Mouse (Mus musculus): ENCODE data around the gene Il23a. TPM values are rescaled to one million over a fixed set of nuclear protein-coding genes. Genes with fewer than 3 reads are reported as not detected.
"Not testable (repeated sequence)": the region's sequence is repeated elsewhere in the genome, so short reads cannot be mapped to it uniquely, and the experiment has no call there.

Il23a gene
- polyA plus RNA-seq, 1 experiment from 2014 or later, result 0.20 TPM

DNA sequence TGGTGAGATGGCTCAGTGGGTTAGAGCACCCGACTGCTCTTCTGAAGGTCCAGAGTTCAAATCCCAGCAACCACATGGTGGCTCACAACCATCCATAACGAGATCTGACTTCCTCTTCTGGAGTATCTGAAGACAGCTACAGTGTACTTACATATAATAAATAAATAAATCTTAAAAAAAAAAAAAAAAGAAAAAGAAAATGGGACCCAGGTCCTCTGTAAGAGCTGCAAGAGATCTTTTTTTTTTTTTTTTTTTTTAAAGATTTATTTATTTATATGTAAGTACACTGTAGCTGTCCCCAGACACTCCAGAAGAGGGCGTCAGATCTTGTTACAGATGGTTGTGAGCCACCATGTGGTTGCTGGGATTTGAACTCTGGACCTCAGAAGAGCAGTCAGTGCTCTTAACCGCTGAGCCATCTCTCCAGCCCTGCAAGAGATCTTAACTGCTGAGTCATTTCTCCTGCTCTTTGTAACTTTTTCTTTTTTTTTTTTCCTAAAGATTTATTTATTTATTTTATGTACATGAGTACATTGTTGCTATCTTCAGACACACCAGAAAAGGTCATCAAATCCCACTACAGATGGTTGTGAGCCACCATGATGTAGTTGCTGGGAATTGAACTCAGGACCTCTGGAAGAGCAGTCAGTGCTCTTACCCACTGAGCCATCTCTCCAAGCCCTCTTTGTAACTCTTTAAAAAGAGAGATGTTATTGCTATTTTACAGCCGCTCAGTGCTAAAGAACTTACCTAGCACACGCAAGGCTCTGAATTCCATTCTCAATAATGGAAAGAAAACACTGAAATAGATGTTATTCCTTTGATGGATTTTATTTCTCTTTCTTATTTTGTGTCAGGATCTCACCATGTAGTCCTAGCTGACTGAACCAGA, 34.1 kb upstream of the Il23a start:
- WGBS, result 77% methylated on average over 6 of the region's 6 CpGs
- not testable (repeated sequence) for ATAC-seq (ENCODE audit: insufficient number of reproducible peaks, low FRiP score, low TSS enrichment, low read depth)

DNA sequence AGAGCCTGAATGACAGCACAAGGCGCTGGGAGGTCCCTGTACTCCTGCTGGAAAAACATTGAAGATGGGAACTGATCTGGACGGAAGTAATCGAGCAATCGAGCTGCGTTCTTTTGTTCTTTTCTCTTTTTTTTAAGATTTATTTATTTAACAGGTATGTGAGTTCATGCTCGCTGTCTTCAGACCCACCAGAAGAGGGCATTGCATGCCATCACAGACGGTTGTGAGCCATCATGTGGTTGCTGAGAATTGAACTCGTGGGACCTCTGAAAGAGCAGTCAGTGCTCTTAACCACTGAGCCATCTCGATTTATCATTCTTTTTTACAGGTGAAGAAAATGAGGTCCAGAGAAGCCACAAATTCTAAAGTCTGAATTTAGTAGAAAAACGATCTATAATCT, 29.1 kb upstream of the Il23a start:
- H3K4me1 ChIP-seq, result peaks cover 9% of the 10 kb centered on the region
- no peak for ATAC-seq (ENCODE audit: insufficient number of reproducible peaks, low FRiP score, low TSS enrichment, low read depth)
- H3K36me3 ChIP-seq, result peaks cover 33% of the 10 kb centered on the region

More for the DNA sequence above, 34.1 kb upstream of the Il23a start:
- H3K27ac ChIP-seq, H3K4me3 ChIP-seq, H3K27me3 ChIP-seq, H3K9me3 ChIP-seq, H3K9ac ChIP-seq, H3K4me1 ChIP-seq, H3K4me2 ChIP-seq: not testable (repeated sequence)
- H3K36me3 ChIP-seq, result peaks cover 13% of the 10 kb centered on the region

DNA sequence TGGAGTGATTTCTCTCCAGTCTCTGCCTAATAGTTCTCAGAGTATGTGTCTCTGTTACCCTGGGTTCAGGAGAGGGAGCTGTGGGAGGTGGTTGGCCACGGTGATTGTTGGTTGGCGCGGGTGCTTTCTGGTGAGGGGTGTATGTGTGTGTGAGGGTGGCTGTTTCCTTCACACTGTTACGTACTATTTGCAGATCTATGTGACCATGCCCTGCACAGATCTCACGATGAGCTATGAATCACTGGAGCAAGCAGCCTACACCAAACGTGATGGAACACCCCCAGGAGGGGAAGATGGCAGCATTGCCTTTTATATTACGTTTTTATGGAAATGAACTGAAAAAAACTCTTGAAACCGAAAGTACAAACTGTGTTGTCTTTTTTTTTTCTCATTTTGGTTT, 28.3 kb upstream of the Il23a start:
- Histone ChIP-seq H3K27me3 (no peaks in the 10 kb centered on the region), H3K4me3 (no peak overlapping the region), H3K36me3 (peaks cover 33% of the 10 kb centered on the region), H3K4me1 (peaks cover 9% of the 10 kb centered on the region), H3K9ac (no peak overlapping the region), H3K9me3 (no peaks in the 10 kb centered on the region), H3K27ac (no peak overlapping the region), H3K4me2 (no peak overlapping the region)
- WGBS, result 94% methylated on average over 8 of the region's 8 CpGs
- ATAC-seq (ENCODE audit: insufficient number of reproducible peaks, low FRiP score, low TSS enrichment, low read depth), result no peak

More for the DNA sequence above, 29.1 kb upstream of the Il23a start:
- H3K4me3 ChIP-seq, result no peak overlapping the region
- no peaks in the 10 kb centered on the region for H3K27me3 ChIP-seq
- no peaks in the 10 kb centered on the region for H3K9me3 ChIP-seq
- H3K4me2 ChIP-seq, result no peak overlapping the region
- no peak overlapping the region for H3K9ac ChIP-seq
- 85% methylated on average over 10 of the region's 10 CpGs for WGBS
- H3K27ac ChIP-seq, result no peak overlapping the region

DNA sequence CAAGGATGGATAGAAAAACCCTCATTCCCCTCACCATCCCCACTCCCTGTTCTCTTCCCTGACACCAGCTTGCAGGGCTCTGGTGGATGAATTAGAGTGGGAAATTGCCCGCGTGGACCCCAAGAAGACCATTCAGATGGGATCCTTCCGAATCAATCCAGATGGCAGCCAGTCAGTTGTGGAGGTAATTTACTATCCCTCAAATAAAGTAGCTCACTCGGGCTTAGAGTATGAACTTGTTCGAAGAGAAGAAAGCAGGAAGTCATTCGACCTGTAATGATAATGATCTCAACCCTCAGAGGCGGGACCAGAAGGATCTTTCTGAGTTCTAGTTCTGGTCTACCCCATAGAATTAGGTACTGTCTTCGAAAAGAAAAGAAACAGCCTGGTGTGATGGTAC, 25.0 kb upstream of the Il23a start:
- Histone ChIP-seq H3K27ac (0 out of 2 replicates have a peak overlapping the region, but pooled peaks have one; percentile 97), H3K4me3 (peak overlapping the region; percentile 81), H3K9ac (peak overlapping the region; percentile 94), H3K36me3 (peaks cover 49% of the 10 kb centered on the region), H3K4me1 (peaks cover 12% of the 10 kb centered on the region), H3K4me2 (peak overlapping the region; percentile 78), H3K27me3 (no peaks in the 10 kb centered on the region), H3K9me3 (no peaks in the 10 kb centered on the region)
- 66% methylated on average over 8 of the region's 8 CpGs for WGBS
- no peak for ATAC-seq (ENCODE audit: insufficient number of reproducible peaks, low FRiP score, low TSS enrichment, low read depth)

DNA sequence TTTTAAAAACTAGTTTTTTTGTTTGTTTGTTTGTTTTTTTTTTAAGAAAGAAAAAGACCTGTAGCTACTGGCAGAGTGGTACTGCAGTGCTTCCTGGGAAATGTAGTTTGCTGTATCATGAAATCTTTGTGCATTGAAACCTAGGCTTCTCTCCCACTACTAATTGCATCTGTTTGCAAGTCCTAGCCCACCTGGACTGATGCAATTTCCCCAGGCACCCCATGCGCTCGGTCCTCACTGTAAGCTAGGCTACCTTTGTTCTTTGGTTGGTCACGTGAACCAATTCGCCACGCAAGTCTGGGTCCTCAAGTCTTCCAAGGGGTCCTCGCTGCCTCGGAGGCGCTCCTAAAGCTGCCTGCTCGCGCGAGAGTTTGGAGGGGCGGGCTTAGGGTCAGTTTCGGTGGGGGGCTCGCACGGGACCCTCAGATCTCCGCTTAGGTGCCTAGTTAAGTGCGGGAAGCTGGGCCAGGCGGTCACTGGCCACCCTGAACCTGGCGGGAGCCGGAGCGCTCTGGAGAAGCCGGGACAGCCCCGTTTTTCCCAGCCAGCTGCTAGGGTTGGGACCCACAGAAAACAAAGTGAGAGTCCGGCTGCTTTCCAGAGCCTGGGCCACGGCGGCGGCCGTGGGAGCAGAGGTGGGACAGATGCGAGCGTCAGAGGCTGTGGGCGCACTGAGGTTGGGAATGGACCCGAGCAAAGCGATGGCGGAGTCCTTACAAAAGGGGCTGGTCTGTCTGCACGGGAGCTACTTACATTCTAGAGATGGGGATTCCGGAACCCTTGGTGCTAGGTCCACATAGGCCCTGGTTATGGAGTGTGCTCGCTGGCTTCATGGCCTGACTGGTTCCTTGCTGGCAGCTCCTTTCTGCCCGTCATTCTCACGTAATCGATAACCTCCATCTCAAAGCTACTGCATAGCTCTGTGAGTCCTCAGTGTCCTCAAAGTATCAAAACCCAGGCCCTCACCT, 23.9 kb upstream of the Il23a start, which contains the start of gene Cnpy2:
Gene Cnpy2, plus strand, starts transcription at position 319 of the 968 bp plus-strand sequence.
- Histone ChIP-seq H3K27me3 (no peaks in the 10 kb centered on the region), H3K27ac (peak within 1 kb of the TSS; percentile 97), H3K9ac (peak within 1 kb of the TSS; percentile 94), H3K4me1 (peaks cover 12% of the 10 kb centered on the region), H3K4me2 (peak within 1 kb of the TSS; percentile 78), H3K9me3 (no peaks in the 10 kb centered on the region), H3K4me3 (peak within 1 kb of the TSS; percentile 81), H3K36me3 (peaks cover 51% of the 10 kb centered on the region)
- WGBS, result under 1% methylated on average over 40 of the region's 40 CpGs
- ATAC-seq (ENCODE audit: insufficient number of reproducible peaks, low FRiP score, low TSS enrichment, low read depth), result peak; percentile 88

DNA sequence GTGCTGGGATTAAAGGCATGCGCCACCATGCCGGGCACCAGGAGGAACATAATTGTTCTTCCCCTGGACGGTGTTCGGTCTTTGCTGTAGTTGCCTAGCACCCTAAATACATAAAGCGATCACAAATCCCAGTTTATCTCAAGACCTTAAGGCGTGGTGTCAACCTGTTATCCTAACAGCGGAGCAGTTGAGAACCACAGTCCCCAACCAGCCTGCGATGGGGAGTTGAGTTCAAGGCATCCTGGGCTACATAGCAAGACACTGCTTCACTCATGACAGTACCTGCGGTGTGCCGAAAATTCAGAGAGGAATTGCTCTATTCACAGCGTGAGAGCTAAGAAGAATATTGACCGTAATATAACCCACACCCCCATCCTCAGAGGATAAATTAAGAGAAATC, 23.1 kb upstream of the Il23a start:
- Histone ChIP-seq H3K36me3 (peaks cover 49% of the 10 kb centered on the region), H3K27me3 (no peaks in the 10 kb centered on the region), H3K4me1 (peaks cover 12% of the 10 kb centered on the region), H3K4me3 (peak overlapping the region; percentile 81), H3K9me3 (no peaks in the 10 kb centered on the region), H3K9ac (0 out of 2 replicates have a peak overlapping the region, but pooled peaks have one; percentile 10), H3K27ac (peak overlapping the region; percentile 97), H3K4me2 (peak overlapping the region; percentile 78)
- no peak for ATAC-seq (ENCODE audit: insufficient number of reproducible peaks, low FRiP score, low TSS enrichment, low read depth)
- 58% methylated on average over 12 of the region's 12 CpGs for WGBS

DNA sequence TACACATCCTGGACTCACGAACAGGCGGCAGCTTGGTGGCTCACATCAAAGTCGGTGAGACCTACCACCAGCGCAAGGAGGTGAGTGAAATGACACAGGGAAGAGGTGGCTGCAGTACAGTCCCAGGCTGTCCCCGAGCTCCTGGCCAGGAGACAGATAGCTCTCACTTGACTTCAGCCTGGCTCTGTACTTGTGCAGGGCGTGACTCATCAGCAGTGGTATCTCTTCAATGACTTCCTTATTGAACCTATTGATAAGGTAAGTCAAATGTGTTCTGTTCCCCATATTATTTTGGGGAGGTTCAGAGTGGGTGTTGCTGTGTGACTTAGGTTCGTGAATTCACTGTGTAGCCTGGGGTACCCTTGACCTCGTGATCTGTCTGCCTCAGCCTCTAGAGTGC, 17.0 kb upstream of the Il23a start:
- no peaks in the 10 kb centered on the region for H3K4me1 ChIP-seq
- H3K27ac ChIP-seq, result no peak overlapping the region
- no peak overlapping the region for H3K4me2 ChIP-seq
- no peak overlapping the region for H3K9ac ChIP-seq
- H3K9me3 ChIP-seq, result no peaks in the 10 kb centered on the region
- H3K4me3 ChIP-seq, result no peak overlapping the region
- no peak for ATAC-seq (ENCODE audit: insufficient number of reproducible peaks, low FRiP score, low TSS enrichment, low read depth)
- no peaks in the 10 kb centered on the region for H3K27me3 ChIP-seq
- 93% methylated on average over 8 of the region's 8 CpGs for WGBS
- H3K36me3 ChIP-seq, result peaks cover 83% of the 10 kb centered on the region

DNA sequence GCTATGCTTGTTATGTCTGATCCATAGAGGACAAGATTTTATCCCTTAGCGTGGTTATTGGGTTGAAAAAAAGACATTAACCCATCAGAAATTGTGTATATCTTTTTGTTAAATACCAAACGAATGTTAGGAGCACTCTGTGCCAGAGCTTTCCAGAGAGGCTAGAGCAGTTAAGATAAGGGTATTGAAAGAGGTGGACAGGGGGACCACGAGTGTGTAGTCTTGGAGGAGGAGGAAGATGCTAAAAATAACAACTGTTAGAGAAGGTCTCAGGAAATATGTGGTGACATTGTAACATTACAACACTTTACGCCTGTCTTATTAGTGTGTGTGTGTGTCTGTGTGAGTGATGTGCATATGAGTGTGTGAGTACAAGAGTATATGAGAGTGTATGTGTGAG, 12.3 kb upstream of the Il23a start:
- no peak for ATAC-seq (ENCODE audit: insufficient number of reproducible peaks, low FRiP score, low TSS enrichment, low read depth)
- Histone ChIP-seq H3K9ac (no peak overlapping the region), H3K4me1 (peaks cover 7% of the 10 kb centered on the region; the same call in 1 of the 2 replicates), H3K36me3 (peaks cover 65% of the 10 kb centered on the region), H3K4me2 (no peak overlapping the region), H3K9me3 (no peaks in the 10 kb centered on the region), H3K27me3 (no peaks in the 10 kb centered on the region), H3K27ac (no peak overlapping the region), H3K4me3 (no peak overlapping the region)
- 88% methylated on average over 4 of the region's 4 CpGs for WGBS

DNA sequence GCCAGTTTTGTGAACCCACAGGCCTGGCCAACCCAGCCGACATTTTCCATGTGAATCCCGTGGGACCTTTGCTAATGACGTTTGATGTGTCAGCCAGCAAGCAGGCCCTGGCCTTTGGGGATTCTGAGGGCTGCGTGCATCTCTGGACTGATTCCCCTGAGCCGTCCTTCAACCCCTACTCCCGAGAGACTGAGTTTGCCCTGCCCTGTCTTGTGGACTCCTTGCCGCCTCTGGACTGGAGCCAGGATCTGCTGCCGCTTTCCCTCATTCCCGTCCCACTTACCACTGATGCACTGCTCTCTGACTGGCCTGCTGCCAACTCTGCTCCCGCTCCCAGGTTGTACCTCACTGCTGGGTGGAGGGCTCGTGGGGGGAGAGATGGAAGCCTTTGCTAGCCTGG, 11.6 kb upstream of the Il23a start:
- no peak overlapping the region for H3K9ac ChIP-seq
- WGBS, result 49% methylated on average over 11 of the region's 11 CpGs
- H3K4me1 ChIP-seq, result peaks cover 7% of the 10 kb centered on the region; the same call in 1 of the 2 replicates
- H3K36me3 ChIP-seq, result peaks cover 58% of the 10 kb centered on the region
- no peaks in the 10 kb centered on the region for H3K9me3 ChIP-seq
- no peak overlapping the region for H3K4me3 ChIP-seq
- H3K4me2 ChIP-seq, result no peak overlapping the region
- H3K27ac ChIP-seq, result 0 out of 2 replicates have a peak overlapping the region, but pooled peaks have one; percentile 40
- ATAC-seq (ENCODE audit: insufficient number of reproducible peaks, low FRiP score, low TSS enrichment, low read depth), result no peak
- H3K27me3 ChIP-seq, result no peaks in the 10 kb centered on the region

DNA sequence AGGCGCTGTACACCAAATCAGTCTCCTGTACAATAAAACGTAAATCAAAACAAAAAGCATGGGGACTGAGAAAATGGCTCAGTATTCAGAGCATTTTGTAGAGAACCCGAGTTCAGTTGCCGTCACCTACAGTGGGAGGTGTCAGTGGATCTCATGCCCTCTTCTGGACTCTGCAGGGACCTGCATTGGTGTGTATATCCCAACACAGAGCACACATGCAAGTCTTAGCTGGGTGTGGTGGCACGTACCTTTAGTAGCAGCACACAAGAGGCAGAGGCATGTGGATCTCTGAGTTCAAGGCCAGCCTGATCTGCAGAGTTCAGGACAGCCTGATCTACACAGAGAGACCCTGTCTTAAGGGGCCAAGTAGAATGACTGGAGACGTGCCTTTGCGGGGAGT, 11.1 kb upstream of the Il23a start:
- Histone ChIP-seq H3K9me3 (no peaks in the 10 kb centered on the region), H3K4me3 (no peak overlapping the region), H3K36me3 (peaks cover 53% of the 10 kb centered on the region), H3K4me2 (no peak overlapping the region), H3K9ac (no peak overlapping the region), H3K27ac (no peak overlapping the region), H3K27me3 (no peaks in the 10 kb centered on the region), H3K4me1 (peaks cover 7% of the 10 kb centered on the region; the same call in 1 of the 2 replicates)
- 90% methylated on average over 7 of the region's 7 CpGs for WGBS
- ATAC-seq (ENCODE audit: insufficient number of reproducible peaks, low FRiP score, low TSS enrichment, low read depth), result no peak

DNA sequence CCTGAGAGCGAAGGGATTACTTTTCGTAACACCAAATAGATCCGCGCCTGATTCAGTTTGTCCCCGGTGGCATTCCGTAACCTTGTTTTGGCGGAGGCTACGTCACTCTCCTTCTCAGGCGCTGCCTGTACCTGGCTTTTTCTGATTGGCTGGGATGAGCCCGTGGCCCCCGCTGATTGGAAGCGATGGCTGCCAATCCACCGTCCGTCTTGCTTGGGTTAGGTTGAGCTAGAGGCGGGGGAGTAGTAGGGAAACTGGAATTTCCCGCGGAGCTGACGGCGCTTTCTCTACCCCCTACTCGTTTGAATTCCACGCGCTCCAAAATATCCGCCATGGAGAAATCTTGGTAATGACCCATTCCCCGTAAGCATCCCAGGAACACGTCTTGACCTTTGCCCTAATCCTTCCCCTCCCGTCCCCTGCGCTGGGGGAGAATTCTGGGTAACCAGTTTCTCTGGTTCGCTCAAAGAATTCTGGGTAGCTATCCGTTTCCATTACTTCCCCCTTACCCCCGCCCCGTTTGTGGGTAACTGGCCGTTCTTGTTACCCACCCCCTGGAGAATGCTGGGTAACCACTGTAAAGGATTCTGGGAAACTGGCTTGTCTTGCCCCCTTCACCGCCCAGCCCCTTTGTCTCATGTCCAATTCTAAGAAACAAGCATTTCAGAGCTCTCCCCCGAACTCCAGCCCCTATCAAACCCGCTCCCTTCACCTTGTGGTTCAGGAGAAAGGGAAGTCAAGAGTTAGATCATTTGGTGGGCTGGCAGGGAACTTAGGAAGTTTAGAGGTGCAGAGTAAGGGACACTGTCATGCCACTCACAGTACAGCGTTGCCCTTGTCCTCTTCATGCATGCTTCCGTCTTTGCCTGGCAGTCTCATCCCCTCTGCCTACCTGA, 4.8 kb upstream of the Il23a start, which contains the start of gene Pan2:
Gene Pan2, plus strand, starts transcription at position 210 of the 896 bp plus-strand sequence.
- Histone ChIP-seq H3K9me3 (no peaks in the 10 kb centered on the region), H3K4me1 (peaks cover 16% of the 10 kb centered on the region), H3K36me3 (peaks cover 5% of the 10 kb centered on the region), H3K4me2 (peak within 1 kb of the TSS; percentile 71), H3K27me3 (no peaks in the 10 kb centered on the region), H3K27ac (peak within 1 kb of the TSS; percentile 97), H3K9ac (peak within 1 kb of the TSS; percentile 79), H3K4me3 (peak within 1 kb of the TSS; percentile 60)
- ATAC-seq (ENCODE audit: insufficient number of reproducible peaks, low FRiP score, low TSS enrichment, low read depth), result peak; percentile 99
- 2% methylated on average over 37 of the region's 37 CpGs for WGBS
